Mouse (Mus musculus) thymus, adult 2 months (tissue): ENCODE measurements around the gene Tdo2.

ENCODE experiments used
- CTCF ChIP-seq: fragments of 200-500 bp; IDR thresholded peaks from 2 replicates; pipeline ENCODE4 v1.5.1; 2012; ENCODE audit warnings: mild to moderate bottlenecking, control low read depth, low read length, moderate library complexity, borderline replicate concordance; ENCODE audit not compliant: control insufficient read depth, poor library complexity, insufficient read depth; ENCODE audit errors: extremely low read depth
- POLR2A ChIP-seq: fragments of 200-500 bp; IDR thresholded peaks from 2 replicates; pipeline ENCODE4 v1.6.1; 2012; ENCODE audit warnings: mild to moderate bottlenecking, low read length, control low read depth, moderate library complexity; ENCODE audit not compliant: control insufficient read depth, poor library complexity, insufficient read depth; ENCODE audit errors: extremely low read depth

GRCm38 (mm10) chr3:82023065-82023464 is 47.1 kb upstream of the Tdo2 start:
- no peak for TF ChIP-seq CTCF
- TF ChIP-seq POLR2A, result no peak
